Mouse (Mus musculus) embryonic facial prominence, embryonic 14.5 days (tissue): ENCODE measurements around the gene Sox10. TPM values are rescaled to one million over a fixed set of nuclear protein-coding genes. Genes with fewer than 3 reads are reported as not detected.

Source experiments
- ATAC-seq: fragments of 200-750 bp; cut with Nextera tagmentation; 2 replicates; pipeline ENCODE4 v1.8.0; 2017; ENCODE audit warnings: low read depth, moderate number of reproducible peaks, moderate TSS enrichment
- DNase-seq: peaks from one replicate; pipeline ENCODE4 v3.0.0-alpha.2; 2015; ENCODE audit warnings: low spot score
- H3K27ac ChIP-seq: fragments of 300-500 bp; sonication (generic); replicated peaks from 2 replicates; pipeline ENCODE4 v1.5.1; 2014; ENCODE audit warnings: low read depth, mild to moderate bottlenecking, low read length, moderate library complexity
- H3K27me3 ChIP-seq: fragments of 300-500 bp; sonication (generic); replicated peaks from 2 replicates; pipeline ENCODE4 v1.6.1; 2014; ENCODE audit warnings: low read length; ENCODE audit not compliant: control insufficient read depth, insufficient read depth
- H3K36me3 ChIP-seq: fragments of 300-500 bp; sonication (generic); 2 replicates; pipeline ENCODE4 v1.6.1; 2014; ENCODE audit warnings: low read length, mixed read lengths; ENCODE audit not compliant: control insufficient read depth, insufficient read depth
- H3K4me1 ChIP-seq: fragments of 300-500 bp; sonication (generic); 2 replicates; pipeline ENCODE4 v1.6.1; 2014; ENCODE audit warnings: antibody characterized with exemption, low read length; ENCODE audit not compliant: control insufficient read depth, insufficient read depth
- H3K4me2 ChIP-seq: fragments of 300-500 bp; sonication (generic); 2 replicates; pipeline ENCODE4 v1.6.1; 2014; ENCODE audit warnings: low read depth, mild to moderate bottlenecking, low read length, moderate library complexity, mixed read lengths
- H3K4me3 ChIP-seq: fragments of 300-500 bp; sonication (generic); 2 replicates; pipeline ENCODE4 v1.5.1; 2014; ENCODE audit warnings: low read depth, mild to moderate bottlenecking, low read length
- H3K9ac ChIP-seq: fragments of 300-500 bp; sonication (generic); 2 replicates; pipeline ENCODE4 v1.6.1; 2014; ENCODE audit warnings: low read depth, mild to moderate bottlenecking, low read length, moderate library complexity, mixed read lengths
- H3K9me3 ChIP-seq: fragments of 300-500 bp; sonication (generic); 2 replicates; pipeline ENCODE4 v1.6.1; 2016; ENCODE audit warnings: low read length; ENCODE audit not compliant: control insufficient read depth
- WGBS: fragments of 180-500 bp; shearing (Covaris S2); extraction: QIAGEN DNeasy Blood & Tissue Kit; methylation state at CpG from one replicate; pipeline ENCODE4 v1.1.7; 2014; 5-methylcytosine and 5-hydroxymethylcytosine counted together
- polyA plus RNA-seq: library from polyadenylated mRNA; unstranded; fragments of >200 nt; fragmentation: Nextera tagmentation; extraction: Ambion mirVana; gene quantifications from 2 replicates; pipeline ENCODE4 v1.2.1, GENCODE M21; 2014

Sox10 gene
- polyA plus RNA-seq, 1 experiment from 2014 or later: 17.7 TPM

GRCm38 (mm10) chr15:79135332-79135731 is 29.7 kb downstream of the Sox10 start:
- 68% methylated on average over 9 of the region's 9 CpGs for WGBS
- DNase-seq (no peak), ATAC-seq (peak; percentile 17; the same call in 1 of the 2 replicates)
- no peak overlapping the region for H3K27ac ChIP-seq
- peaks cover 44% of the 10 kb centered on the region for H3K36me3 ChIP-seq
- no peak overlapping the region for H3K4me2 ChIP-seq
- no peak overlapping the region for H3K4me3 ChIP-seq
- no peak overlapping the region for H3K9ac ChIP-seq
- no peaks in the 10 kb centered on the region for H3K9me3 ChIP-seq
- 0 out of 2 replicates have a peak, but pooled peaks cover under 1% of the 10 kb centered on the region for H3K4me1 ChIP-seq
- H3K27me3 ChIP-seq: no peaks in the 10 kb centered on the region

DNA sequence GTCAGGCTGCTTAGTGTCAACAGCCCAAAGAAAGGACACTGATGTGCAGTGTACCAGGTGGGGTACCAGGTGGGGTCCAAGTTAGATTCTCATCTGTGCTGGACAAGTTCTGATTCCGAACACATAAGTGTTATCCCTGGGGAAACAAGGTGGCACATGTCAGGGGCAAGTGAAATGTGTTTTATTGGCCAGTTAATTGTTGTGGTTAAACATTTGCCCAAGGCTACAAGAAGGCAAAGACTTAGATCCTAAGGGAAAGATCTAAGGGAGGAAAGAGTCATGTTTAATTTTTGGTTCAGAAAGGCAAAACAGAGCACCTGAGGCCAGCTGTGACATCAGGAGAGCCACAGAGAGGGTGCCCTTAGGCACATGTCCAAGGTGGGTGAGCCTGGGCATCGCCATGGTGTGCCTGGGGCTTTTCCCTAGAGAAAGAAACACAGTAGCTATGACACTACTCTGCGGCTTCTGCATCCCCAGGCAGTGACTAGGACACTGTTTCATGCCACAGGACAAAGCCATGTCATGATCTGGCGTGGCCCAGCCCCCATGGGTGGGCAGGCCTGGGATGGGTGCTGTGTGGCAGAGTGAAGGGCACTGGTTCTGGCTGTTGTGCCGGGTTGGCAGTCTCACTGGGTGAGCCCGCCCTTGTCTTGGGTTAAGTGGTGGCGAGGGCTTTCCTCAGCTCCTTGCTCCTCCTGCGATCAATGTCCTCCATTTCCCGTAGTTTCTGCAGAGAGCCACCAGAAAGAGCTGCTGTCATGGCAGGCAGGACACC is 30.4 kb downstream of the Sox10 start:
- Histone ChIP-seq H3K9ac (no peak overlapping the region), H3K4me2 (no peak overlapping the region), H3K4me1 (no peaks in the 10 kb centered on the region), H3K9me3 (no peaks in the 10 kb centered on the region), H3K36me3 (peaks cover 50% of the 10 kb centered on the region), H3K27me3 (no peaks in the 10 kb centered on the region), H3K4me3 (no peak overlapping the region), H3K27ac (no peak overlapping the region)
- WGBS: 90% methylated on average over 9 of the region's 9 CpGs
- DNase-seq (no peak), ATAC-seq (no peak)

DNA sequence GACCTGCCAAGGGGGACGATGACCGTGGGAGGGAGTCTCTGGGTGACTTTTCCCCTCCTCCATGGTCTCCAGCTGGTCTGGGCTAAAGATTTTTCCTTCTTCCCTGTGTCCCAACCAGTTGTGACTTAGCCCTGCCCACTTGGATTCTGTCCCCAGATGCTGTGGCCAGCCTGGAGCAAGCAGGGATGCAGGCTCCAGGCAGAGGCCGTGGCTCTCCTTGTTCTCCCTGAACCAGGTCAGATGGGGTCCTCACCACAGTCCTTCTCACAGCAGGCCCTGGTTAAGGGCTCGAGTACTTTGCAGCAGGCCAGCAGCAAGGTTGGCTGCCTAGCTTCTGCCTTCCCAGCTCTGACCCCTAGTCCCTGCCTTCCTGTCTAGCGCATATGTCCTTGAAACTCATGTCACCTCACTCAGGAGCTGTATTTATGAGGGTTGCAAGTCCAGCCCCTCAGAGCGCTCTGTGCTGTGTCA is 31.8 kb downstream of the Sox10 start:
- 82% methylated on average over 6 of the region's 6 CpGs for whole genome bisulfite sequencing
- DNase-seq: no peak
- no peaks in the 10 kb centered on the region for H3K4me1 ChIP-seq
- H3K4me2 ChIP-seq: no peak overlapping the region
- no peak overlapping the region for H3K9ac ChIP-seq
- peaks cover 61% of the 10 kb centered on the region for H3K36me3 ChIP-seq
- ATAC-seq: no peak
- H3K4me3 ChIP-seq: no peak overlapping the region
- H3K27me3 ChIP-seq: no peaks in the 10 kb centered on the region
- no peaks in the 10 kb centered on the region for H3K9me3 ChIP-seq
- H3K27ac ChIP-seq: no peak overlapping the region

DNA sequence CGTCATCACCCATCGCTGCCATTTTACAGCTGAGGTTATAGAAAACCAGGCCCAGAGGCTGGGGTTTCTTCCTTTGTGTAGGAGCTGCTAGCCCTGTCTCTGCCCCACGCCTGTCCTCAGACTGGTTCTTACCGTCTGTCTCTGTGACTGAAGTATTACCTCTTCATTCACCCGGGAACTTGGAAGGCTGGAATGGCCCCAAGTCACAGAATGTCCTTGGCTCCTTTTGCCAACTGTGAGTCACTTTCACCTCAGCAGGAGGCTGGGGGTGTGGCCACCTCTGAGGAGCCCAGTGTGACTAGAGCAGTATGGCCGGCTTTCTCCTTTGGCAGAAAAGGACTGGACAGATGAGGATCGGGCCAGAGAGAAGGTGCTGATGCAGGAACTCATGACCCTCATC is 33.6 kb downstream of the Sox10 start:
- no peaks in the 10 kb centered on the region for H3K27me3 ChIP-seq
- WGBS: 73% methylated on average over 7 of the region's 7 CpGs
- ATAC-seq: no peak
- no peaks in the 10 kb centered on the region for H3K9me3 ChIP-seq
- no peak overlapping the region for H3K9ac ChIP-seq
- no peaks in the 10 kb centered on the region for H3K4me1 ChIP-seq
- no peak for DNase-seq
- H3K4me3 ChIP-seq: no peak overlapping the region
- H3K4me2 ChIP-seq: no peak overlapping the region
- no peak overlapping the region for H3K27ac ChIP-seq
- H3K36me3 ChIP-seq: peaks cover 79% of the 10 kb centered on the region

GRCm38 (mm10) chr15:79130782-79131181 is 34.3 kb downstream of the Sox10 start:
- H3K9me3 ChIP-seq: no peaks in the 10 kb centered on the region
- H3K4me3 ChIP-seq: no peak overlapping the region
- peaks cover 85% of the 10 kb centered on the region for H3K36me3 ChIP-seq
- DNase-seq (no peak), ATAC-seq (no peak)
- H3K27me3 ChIP-seq: no peaks in the 10 kb centered on the region
- H3K27ac ChIP-seq: no peak overlapping the region
- no peak overlapping the region for H3K4me2 ChIP-seq
- no peak overlapping the region for H3K9ac ChIP-seq
- 74% methylated on average over 10 of the region's 10 CpGs for WGBS
- H3K4me1 ChIP-seq: no peaks in the 10 kb centered on the region

DNA sequence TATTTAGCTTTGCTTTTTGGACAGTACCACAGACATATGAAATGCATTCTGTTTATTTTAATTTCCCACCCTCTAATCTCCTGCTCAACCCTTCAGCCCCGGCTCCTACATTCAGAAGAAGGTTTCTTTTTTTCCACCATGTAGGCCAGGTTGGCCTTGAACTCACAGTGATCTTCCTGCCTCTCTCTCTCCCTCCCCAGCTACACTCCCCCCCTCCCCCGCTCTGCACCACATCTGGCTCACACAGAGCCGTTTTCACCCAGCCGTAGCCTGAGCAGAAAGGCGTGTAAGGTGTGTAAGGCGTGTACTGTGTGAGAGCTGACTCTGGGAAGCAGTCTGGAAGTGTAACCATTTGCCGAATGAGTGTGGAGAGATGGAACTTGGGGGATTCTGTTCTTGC is 35.7 kb downstream of the Sox10 start:
- no peaks in the 10 kb centered on the region for H3K9me3 ChIP-seq
- H3K27me3 ChIP-seq: no peaks in the 10 kb centered on the region
- no peak overlapping the region for H3K9ac ChIP-seq
- ATAC-seq: no peak
- H3K36me3 ChIP-seq: peaks cover 95% of the 10 kb centered on the region
- no peak for DNase-seq
- H3K4me1 ChIP-seq: no peaks in the 10 kb centered on the region
- no peak overlapping the region for H3K4me3 ChIP-seq
- 72% methylated on average over 7 of the region's 7 CpGs for WGBS
- H3K4me2 ChIP-seq: no peak overlapping the region
- H3K27ac ChIP-seq: no peak overlapping the region

- no peak overlapping the region for H3K4me2 ChIP-seq
- no peak overlapping the region for H3K4me3 ChIP-seq
- H3K36me3 ChIP-seq: peaks cover 92% of the 10 kb centered on the region
- H3K9ac ChIP-seq: no peak overlapping the region
- DNase-seq (no peak), ATAC-seq (no peak)
- no peak overlapping the region for H3K27ac ChIP-seq
- 91% methylated on average over 5 of the region's 5 CpGs for WGBS
- H3K27me3 ChIP-seq: no peaks in the 10 kb centered on the region
- H3K4me1 ChIP-seq: no peaks in the 10 kb centered on the region
- no peaks in the 10 kb centered on the region for H3K9me3 ChIP-seq
These were observed 36.8 kb downstream of the Sox10 start for GRCm38 (mm10) chr15:79128208-79128607.

DNA sequence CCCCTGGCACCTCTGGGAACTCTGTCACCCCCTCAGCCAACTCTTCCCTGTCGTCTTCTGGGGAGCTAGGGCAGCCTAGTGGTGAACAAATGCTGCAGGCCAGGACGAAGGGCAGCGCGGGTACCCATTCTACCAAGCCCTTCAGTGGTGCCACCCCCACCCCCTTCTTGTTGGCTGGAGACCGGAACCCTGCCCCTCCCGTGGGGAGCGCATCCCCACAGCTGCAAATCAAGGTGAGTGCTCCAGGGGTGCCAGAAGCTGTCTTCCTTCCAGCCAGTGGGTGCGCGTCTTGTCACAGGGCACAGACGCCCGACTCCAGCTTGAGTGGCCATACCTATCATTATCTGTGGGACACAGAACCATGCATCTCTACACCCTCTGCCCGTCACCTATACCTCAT is 37.9 kb downstream of the Sox10 start:
- no peak overlapping the region for H3K27ac ChIP-seq
- no peak overlapping the region for H3K9ac ChIP-seq
- no peaks in the 10 kb centered on the region for H3K4me1 ChIP-seq
- H3K4me3 ChIP-seq: no peak overlapping the region
- H3K4me2 ChIP-seq: no peak overlapping the region
- no peak for ATAC-seq
- no peak for DNase-seq
- H3K27me3 ChIP-seq: no peaks in the 10 kb centered on the region
- H3K9me3 ChIP-seq: no peaks in the 10 kb centered on the region
- 95% methylated on average over 12 of the region's 12 CpGs for WGBS
- H3K36me3 ChIP-seq: peaks cover 92% of the 10 kb centered on the region
